Mouse (Mus musculus): ENCODE data around the gene Bcdin3d. TPM values are rescaled to one million over a fixed set of nuclear protein-coding genes. Genes with fewer than 3 reads are reported as not detected.

Bcdin3d gene
- polyA plus RNA-seq, 1 experiment from 2014 or later = 13.2 TPM

DNA sequence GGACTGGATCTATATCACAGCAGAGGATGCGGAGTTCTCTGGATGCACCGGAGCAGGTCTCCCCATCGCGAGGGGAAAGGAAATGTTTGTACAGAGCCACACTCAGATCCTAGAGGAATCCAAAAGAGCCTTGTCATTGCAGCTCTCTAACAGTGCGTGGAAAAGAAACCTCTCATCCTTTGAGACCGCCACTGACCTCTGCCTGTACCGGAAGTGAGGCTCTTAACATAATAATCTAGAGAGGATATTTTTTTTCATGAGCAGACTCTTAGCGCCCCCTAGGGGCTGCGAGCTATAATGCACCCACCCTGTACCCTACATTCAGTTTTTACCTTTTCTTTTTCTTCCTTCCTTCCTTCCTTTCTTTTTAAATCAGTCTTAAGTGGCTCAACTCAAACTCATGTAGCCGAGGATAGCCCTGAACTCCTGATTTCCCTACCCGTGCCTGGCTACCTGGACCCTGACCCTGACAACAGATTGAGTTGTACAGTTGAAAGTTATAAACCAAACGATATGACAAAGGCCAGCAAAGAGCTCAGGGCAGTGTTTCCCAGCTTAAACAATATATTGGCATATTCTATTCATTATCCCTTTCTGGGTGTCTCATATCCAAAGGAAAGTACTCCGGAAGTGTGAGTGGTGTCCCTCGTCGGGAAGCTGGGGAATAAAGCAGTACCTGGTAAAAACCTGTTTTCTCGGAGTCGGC is 3.4 kb downstream of the Bcdin3d start:
- Histone ChIP-seq H3K9ac (no peak overlapping the region), H3K4me1 (replicated peaks) (peaks cover 9% of the 10 kb centered on the region; the same call in 1 of the 2 replicates), H3K4me2 (replicated peaks) (peak overlapping the region; percentile 11; the same call in 1 of the 2 replicates), H3K27me3 (replicated peaks) (no peaks in the 10 kb centered on the region), H3K36me3 (no peaks in the 10 kb centered on the region), H3K4me3 (replicated peaks) (no peak overlapping the region), H3K9me3 (no peaks in the 10 kb centered on the region), H3K27ac (no peak overlapping the region)
- 59% methylated on average over 17 of the region's 17 CpGs for WGBS
- no peak for ATAC-seq

DNA sequence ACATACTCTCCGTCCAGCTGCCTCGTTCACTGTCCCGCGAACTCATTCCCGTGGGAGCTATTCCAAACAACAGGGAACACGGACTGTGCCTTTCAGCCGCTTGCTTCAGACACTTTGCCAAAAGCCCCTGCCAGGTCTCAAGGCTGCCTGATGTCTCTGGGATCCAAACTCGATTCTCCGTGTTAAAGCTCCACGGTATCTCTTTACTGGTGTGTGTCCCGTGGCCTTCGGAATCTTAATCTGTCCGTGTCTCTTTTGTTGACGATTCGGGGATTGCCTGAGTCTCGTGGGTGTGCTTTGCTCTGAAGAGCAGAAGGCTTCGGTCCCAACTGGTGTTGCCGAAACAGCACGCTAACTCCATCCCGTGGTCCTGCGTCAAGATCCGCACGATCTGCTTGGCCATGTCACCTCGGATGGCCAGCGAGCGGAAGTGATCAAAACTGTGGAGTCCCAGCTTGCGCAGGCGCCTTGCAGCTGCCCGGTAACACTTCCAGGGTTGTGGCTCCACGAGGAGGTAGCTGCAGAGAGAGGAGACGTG is 4.2 kb downstream of the Bcdin3d start:
- 86% methylated on average over 31 of the region's 31 CpGs for WGBS
- H3K4me2 ChIP-seq (replicated peaks) = no peak overlapping the region
- no peak overlapping the region for H3K27ac ChIP-seq
- H3K9me3 ChIP-seq = no peaks in the 10 kb centered on the region
- no peaks in the 10 kb centered on the region for H3K36me3 ChIP-seq
- ATAC-seq = no peak
- no peak overlapping the region for H3K4me3 ChIP-seq (replicated peaks)
- H3K4me1 ChIP-seq (replicated peaks) = peaks cover 9% of the 10 kb centered on the region; the same call in 1 of the 2 replicates
- no peaks in the 10 kb centered on the region for H3K27me3 ChIP-seq (replicated peaks)
- no peak overlapping the region for H3K9ac ChIP-seq

- Histone ChIP-seq H3K36me3 (no peaks in the 10 kb centered on the region), H3K4me2 (replicated peaks) (no peak overlapping the region), H3K27me3 (replicated peaks) (no peaks in the 10 kb centered on the region), H3K4me3 (replicated peaks) (no peak overlapping the region), H3K9ac (no peak overlapping the region), H3K4me1 (replicated peaks) (peaks cover 9% of the 10 kb centered on the region; the same call in 1 of the 2 replicates), H3K27ac (no peak overlapping the region), H3K9me3 (no peaks in the 10 kb centered on the region)
- ATAC-seq = no peak
- WGBS = 90% methylated on average over 4 of the region's 4 CpGs
Observed at GRCm38 (mm10) chr15:99469736-99470135, 4.8 kb downstream of the Bcdin3d start.

DNA sequence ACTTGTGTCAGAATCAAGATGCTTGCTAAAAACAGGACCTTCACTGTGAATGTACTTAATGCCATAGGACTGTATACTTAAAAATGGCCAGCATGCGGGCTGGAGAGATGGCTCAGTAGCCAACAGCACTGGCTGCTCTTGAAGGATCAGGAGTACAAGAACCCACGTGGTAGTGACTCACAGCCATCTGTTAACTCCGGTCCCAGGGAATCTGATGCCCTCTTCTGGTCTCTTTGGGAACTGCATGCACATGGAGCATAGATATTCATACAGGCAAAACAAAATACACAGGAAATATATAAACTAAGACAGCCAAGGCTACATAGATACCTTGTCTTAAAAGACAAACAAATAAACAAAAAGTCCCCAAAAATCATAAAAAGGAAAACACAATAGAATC is 5.5 kb downstream of the Bcdin3d start:
- no peak overlapping the region for H3K9ac ChIP-seq
- H3K27ac ChIP-seq = no peak overlapping the region
- no peak for ATAC-seq
- WGBS = 40% methylated on average over 3 of the region's 3 CpGs
- H3K27me3 ChIP-seq (replicated peaks) = no peaks in the 10 kb centered on the region
- peaks cover 9% of the 10 kb centered on the region; the same call in 1 of the 2 replicates for H3K4me1 ChIP-seq (replicated peaks)
- no peaks in the 10 kb centered on the region for H3K9me3 ChIP-seq
- no peaks in the 10 kb centered on the region for H3K36me3 ChIP-seq
- H3K4me3 ChIP-seq (replicated peaks) = no peak overlapping the region
- H3K4me2 ChIP-seq (replicated peaks) = no peak overlapping the region

GRCm38 (mm10) chr15:99463194-99463593 is 11.3 kb downstream of the Bcdin3d start:
- H3K27me3 ChIP-seq (replicated peaks) = no peaks in the 10 kb centered on the region
- H3K4me3 ChIP-seq (replicated peaks) = no peak overlapping the region
- 53% methylated on average over 13 of the region's 13 CpGs for WGBS
- no peak overlapping the region for H3K9ac ChIP-seq
- peaks cover 3% of the 10 kb centered on the region; the same call in 1 of the 2 replicates for H3K4me1 ChIP-seq (replicated peaks)
- H3K4me2 ChIP-seq (replicated peaks) = no peak overlapping the region
- H3K36me3 ChIP-seq = no peaks in the 10 kb centered on the region
- no peak for ATAC-seq
- H3K9me3 ChIP-seq = no peaks in the 10 kb centered on the region
- H3K27ac ChIP-seq = no peak overlapping the region

DNA sequence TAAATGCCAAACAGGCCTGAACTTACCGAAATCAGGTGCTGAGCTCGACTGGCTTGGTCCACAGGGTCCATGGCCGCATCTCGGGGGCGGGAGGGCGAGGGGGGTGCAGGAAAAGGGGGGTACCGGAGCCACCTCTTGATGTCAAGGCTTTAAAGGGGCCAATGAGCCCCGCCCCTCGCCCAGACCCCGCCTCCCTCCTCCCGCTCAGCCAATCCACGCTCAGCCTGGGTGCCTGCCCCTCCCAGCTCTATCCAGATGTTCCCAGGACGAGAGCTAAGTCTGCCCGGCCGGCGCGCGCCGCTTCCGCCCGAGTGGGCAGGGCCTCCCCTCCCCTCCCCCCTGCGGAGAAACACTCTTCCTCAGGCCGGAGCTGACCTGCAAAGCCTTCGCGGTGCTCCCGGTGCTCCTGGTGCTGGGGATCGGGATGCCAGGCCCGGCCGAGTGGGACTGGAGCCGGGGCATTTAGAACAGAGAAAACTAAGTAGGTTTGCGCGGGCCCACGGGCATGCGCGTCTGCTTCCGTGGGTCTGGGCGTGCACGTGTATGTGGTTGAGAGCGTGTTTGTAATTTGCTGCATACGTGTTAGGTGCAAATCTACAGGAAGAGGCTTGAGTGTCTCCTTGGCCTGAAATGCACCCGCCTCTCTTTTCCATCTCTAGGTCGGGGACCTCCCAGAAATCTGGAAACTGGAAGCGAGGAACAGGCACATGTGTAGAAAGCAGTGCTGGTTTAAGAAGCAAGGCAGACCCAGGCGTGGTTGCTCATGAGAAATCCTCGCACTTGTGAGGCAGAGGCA is 16.7 kb downstream of the Bcdin3d start, which contains the start of gene Nckap5l:
Gene Nckap5l, minus strand, starts transcription at position 143 of the 796 bp plus-strand sequence.
- H3K9me3 ChIP-seq = no peaks in the 10 kb centered on the region
- WGBS = 1% methylated on average over 45 of the region's 45 CpGs
- no peaks in the 10 kb centered on the region for H3K36me3 ChIP-seq
- H3K4me1 ChIP-seq (replicated peaks) = peaks cover 32% of the 10 kb centered on the region
- H3K27ac ChIP-seq = peak within 1 kb of the TSS; percentile 93
- peak within 1 kb of the TSS; percentile 93 for H3K4me2 ChIP-seq (replicated peaks)
- peak within 1 kb of the TSS; percentile 87 for H3K4me3 ChIP-seq (replicated peaks)
- H3K27me3 ChIP-seq (replicated peaks) = no peaks in the 10 kb centered on the region
- peak; percentile 97 for ATAC-seq
- H3K9ac ChIP-seq = peak within 1 kb of the TSS; percentile 71

- Histone ChIP-seq H3K4me3 (replicated peaks) (peak overlapping the region; percentile 87), H3K4me2 (replicated peaks) (peak overlapping the region; percentile 93), H3K36me3 (no peaks in the 10 kb centered on the region), H3K27me3 (replicated peaks) (no peaks in the 10 kb centered on the region), H3K9ac (peak overlapping the region; percentile 71), H3K9me3 (no peaks in the 10 kb centered on the region), H3K27ac (peak overlapping the region; percentile 93), H3K4me1 (replicated peaks) (peaks cover 32% of the 10 kb centered on the region)
- peak; percentile 71 for ATAC-seq
- under 1% methylated on average over 43 of the region's 43 CpGs for WGBS
Observed at GRCm38 (mm10) chr15:99456963-99457605, 17.4 kb downstream of the Bcdin3d start.

- H3K36me3 ChIP-seq = no peaks in the 10 kb centered on the region
- H3K9ac ChIP-seq = peak overlapping the region; percentile 71
- WGBS = 31% methylated on average over 7 of the region's 7 CpGs
- H3K4me3 ChIP-seq (replicated peaks) = peak overlapping the region; percentile 87
- H3K27ac ChIP-seq = peak overlapping the region; percentile 93
- no peaks in the 10 kb centered on the region for H3K27me3 ChIP-seq (replicated peaks)
- ATAC-seq = no peak
- no peaks in the 10 kb centered on the region for H3K9me3 ChIP-seq
- peaks cover 36% of the 10 kb centered on the region for H3K4me1 ChIP-seq (replicated peaks)
- H3K4me2 ChIP-seq (replicated peaks) = peak overlapping the region; percentile 93
Observed at GRCm38 (mm10) chr15:99456338-99456962, 18.1 kb downstream of the Bcdin3d start.

DNA sequence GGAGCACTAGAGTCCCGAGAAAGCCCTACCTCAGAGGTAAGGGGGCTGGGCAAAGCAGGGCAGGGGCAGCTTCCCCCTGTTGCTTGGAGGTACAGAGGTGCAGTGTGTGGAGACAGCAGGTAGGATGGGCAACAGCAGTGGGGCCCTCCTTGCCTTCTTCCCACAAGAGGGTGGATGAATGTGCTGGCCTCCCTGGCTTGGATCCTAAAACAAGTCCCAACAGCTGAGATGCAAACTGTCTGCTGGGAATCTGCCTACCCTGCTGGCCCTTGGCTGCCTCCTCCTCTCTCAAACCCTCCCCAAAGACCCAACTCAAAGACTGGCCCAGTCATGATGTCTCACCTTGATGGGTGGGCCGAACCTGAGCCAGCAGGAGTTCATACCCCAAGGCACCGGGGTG is 19.1 kb downstream of the Bcdin3d start:
- Histone ChIP-seq H3K9ac (no peak overlapping the region), H3K4me1 (replicated peaks) (peaks cover 40% of the 10 kb centered on the region), H3K27ac (no peak overlapping the region), H3K4me3 (replicated peaks) (no peak overlapping the region), H3K9me3 (no peaks in the 10 kb centered on the region), H3K27me3 (replicated peaks) (no peaks in the 10 kb centered on the region), H3K36me3 (no peaks in the 10 kb centered on the region), H3K4me2 (replicated peaks) (0 out of 2 replicates have a peak overlapping the region, but pooled peaks have one; percentile 93)
- WGBS = 76% methylated on average over 3 of the region's 3 CpGs
- no peak for ATAC-seq

GRCm38 (mm10) chr15:99454585-99455279 is 19.8 kb downstream of the Bcdin3d start:
- H3K9ac ChIP-seq = no peak overlapping the region
- no peaks in the 10 kb centered on the region for H3K36me3 ChIP-seq
- H3K4me2 ChIP-seq (replicated peaks) = no peak overlapping the region
- no peaks in the 10 kb centered on the region for H3K27me3 ChIP-seq (replicated peaks)
- no peak overlapping the region for H3K4me3 ChIP-seq (replicated peaks)
- ATAC-seq = no peak
- no peaks in the 10 kb centered on the region for H3K9me3 ChIP-seq
- no peak overlapping the region for H3K27ac ChIP-seq
- H3K4me1 ChIP-seq (replicated peaks) = peaks cover 46% of the 10 kb centered on the region
- WGBS = 78% methylated on average over 7 of the region's 7 CpGs

DNA sequence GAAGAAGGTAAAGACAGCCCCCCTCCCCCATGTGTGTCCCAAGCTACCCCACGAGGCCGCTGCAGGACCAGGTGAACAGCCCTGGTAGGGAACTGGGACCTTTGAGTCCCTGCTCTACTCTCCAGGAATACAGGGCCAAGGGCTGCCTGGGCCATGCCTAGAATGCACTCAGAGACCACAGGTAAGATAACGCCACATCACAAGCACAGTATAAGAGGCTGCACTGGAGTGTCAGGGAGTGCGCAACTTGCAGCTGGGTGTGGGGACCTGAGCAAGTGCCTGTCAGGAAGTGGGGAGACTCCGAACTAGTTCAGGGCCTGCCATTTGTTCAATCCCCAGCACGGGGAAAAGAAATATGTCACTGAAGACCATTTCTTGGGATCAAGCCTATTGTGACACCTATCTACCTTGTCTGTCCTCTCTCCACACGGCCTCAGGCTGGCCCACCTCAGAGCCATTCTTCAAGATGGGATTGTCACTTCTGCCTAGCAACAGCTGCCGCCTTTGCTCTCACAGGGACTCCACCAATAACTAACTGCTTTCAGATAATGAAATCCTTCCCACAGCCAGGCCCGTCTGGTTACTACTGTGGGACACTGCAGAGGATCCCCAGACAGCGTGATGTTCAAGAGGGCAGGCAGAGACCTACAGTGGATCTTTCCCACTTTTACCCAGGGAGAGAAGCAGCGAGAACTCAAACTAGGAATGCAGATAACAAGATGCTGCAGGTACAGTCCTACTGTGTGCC is 21.2 kb downstream of the Bcdin3d start:
- Histone ChIP-seq H3K4me2 (replicated peaks) (no peak overlapping the region), H3K36me3 (no peaks in the 10 kb centered on the region), H3K4me3 (replicated peaks) (no peak overlapping the region), H3K27ac (no peak overlapping the region), H3K27me3 (replicated peaks) (no peaks in the 10 kb centered on the region), H3K4me1 (replicated peaks) (peaks cover 58% of the 10 kb centered on the region), H3K9ac (no peak overlapping the region), H3K9me3 (no peaks in the 10 kb centered on the region)
- no peak for ATAC-seq
- 72% methylated on average over 11 of the region's 11 CpGs for WGBS
